Mouse (Mus musculus): Measurements from ENCODE around the gene Slc6a12.
"Not testable (repeated sequence)": the region's sequence is repeated elsewhere in the genome, so short reads cannot be mapped to it uniquely, and the experiment has no call there.

The Slc6a12 gene

GRCm38 (mm10) chr6:121341650-121342049, 1.2 kb upstream of the Slc6a12 start:
- DNase-seq (ENCODE audit: extremely low spot score, low spot score) = no peak

GRCm38 (mm10) chr6:121343771-121344123, 871 bp downstream of the Slc6a12 start:
- no peak for DNase-seq (ENCODE audit: extremely low spot score, low spot score)

DNA sequence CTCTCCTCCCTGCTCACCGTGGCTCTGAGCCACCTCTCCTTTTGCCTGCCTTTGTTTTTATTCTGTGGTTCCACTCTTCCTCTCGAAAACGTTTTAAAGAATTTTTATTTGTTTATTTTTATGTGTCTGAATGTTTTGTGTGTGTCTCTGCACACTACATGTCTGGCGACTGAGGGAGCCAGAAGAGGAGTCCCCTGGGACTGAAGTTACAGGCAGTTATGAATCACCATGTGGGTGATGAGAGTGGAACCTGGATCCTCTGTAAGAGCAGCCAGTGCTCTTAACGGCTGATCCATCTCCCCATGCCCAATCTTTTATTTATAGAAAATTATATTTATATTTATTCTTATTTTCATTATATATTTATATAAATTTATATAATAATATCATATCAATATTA, 1.5 kb downstream of the Slc6a12 start:
- DNase-seq (ENCODE audit: extremely low spot score, low spot score) = no peak

- DNase-seq (ENCODE audit: extremely low spot score, low spot score) = no peak
These were observed 3.6 kb downstream of the Slc6a12 start for GRCm38 (mm10) chr6:121346428-121346827.

DNA sequence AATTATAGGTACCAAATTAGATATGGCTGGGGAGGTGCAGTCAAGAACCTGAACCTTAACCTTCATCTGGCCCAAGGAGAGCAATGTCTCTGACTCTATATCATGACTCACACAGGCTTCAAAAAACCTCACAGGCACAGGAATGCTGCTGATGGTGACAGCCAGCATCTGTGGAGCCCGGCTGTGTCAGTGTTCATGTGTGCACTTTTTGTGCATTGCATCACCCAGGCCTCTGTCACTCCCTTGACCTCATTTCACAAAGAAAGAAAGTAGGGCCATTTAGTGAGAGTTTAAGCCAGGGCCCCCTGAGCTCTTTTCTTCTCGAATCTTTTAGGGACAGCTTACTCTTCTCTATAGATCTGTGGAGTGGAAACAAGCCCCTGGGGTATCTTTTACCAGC, 9.4 kb downstream of the Slc6a12 start:
- no peak for DNase-seq (ENCODE audit: extremely low spot score, low spot score)

- DNase-seq (ENCODE audit: extremely low spot score, low spot score) = no peak
These were observed 13.2 kb downstream of the Slc6a12 start for GRCm38 (mm10) chr6:121356041-121356440.

DNA sequence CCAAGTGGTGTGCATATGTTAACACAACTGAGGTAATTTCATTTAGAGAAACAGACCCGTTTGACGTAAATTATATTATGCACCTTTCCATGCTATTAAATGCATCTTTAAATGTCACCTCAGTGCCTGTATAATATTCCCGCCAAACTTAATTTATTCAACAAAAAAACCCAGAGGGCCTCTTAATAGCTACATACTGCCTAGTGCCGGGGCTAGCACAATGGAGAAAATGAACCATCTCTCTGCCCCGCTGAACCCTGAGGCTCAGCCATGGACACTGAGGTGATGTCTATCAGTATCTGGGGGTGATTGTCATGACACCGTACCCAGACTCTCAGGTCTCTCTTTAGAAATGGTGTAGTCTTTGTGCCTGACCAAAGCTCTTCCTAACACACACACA, 14.4 kb downstream of the Slc6a12 start:
- DNase-seq (ENCODE audit: extremely low spot score, low spot score) = no peak

DNA sequence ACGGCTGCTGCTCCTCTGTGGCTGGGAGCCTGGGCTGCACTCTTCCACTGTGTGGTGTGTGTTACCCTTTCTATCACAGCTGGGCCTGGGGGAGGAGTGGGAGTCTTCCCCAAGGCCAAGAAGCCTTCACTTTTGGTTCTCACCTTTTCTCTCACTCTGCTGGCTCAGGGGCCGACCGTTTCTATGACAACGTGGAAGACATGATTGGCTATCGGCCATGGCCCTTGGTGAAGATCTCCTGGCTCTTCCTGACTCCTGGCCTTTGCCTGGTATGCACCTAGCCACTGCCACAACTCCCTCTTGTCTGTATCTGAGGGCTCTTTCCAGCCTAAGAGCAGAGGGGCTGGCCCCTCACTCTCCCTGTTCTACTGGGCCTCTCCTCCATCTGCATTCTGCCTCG, 20.2 kb downstream of the Slc6a12 start:
- no peak for DNase-seq (ENCODE audit: extremely low spot score, low spot score)

DNA sequence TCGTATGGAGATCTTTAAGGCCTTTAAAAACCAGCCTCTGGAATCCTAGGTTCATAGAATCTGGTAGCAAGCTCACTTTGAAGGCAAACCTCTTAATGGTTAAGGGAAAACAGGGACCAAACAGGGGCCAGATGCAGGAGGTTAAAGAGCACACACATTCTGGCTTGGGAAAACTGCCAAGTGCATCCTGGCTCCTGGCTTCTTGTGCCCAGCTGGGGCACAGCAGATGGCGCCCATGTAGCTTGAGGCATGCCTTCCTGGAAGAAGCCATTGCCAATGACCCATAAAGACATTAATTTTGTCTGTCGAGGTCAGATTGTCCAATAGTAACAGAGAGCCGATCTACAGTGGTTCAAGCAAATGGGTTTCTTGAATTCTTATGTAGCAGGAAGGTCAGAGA, 21.1 kb downstream of the Slc6a12 start:
- DNase-seq (ENCODE audit: extremely low spot score, low spot score) = no peak

DNA sequence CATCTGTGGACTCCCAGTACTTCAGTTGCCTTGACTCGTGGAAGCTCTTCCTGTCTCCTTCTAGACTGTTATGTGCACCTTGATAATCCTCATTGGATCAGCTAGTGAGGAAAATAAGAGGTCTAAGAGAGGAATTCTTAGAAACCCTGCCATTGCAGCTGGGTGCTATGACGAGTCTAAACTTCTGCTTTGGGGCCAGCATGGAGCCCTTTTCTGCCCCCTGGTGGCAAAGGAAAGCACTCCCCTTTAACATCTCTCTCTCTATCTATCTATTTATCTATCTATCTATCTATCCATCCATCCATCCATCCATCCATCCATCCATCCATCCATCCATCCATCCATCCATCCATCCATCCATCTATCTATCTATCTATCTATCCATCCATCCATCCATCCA, 23.7 kb downstream of the Slc6a12 start:
- DNase-seq (ENCODE audit: extremely low spot score, low spot score) = not testable (repeated sequence)

DNA sequence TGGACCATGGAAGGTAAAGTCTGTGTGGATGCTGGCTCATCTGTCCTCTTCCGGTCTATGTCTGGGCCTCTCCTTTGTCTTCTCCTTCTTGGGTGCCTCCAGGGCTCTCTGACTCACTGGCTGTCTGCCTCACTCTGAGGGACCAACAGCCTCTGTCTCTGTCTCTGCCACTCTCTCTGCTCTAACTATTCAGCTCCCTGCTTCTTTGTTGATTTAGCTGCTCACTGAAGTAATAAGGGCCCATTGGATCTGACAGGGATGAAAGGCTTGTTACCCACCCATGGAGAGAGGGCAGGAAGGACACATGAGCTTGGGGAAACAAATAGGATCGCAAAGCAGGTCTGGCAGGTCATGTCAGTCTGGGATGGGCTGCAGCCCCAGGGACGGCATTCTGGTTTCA, 24.2 kb downstream of the Slc6a12 start:
- DNase-seq (ENCODE audit: extremely low spot score, low spot score) = no peak

- DNase-seq (ENCODE audit: extremely low spot score, low spot score) = no peak
These were observed 28.5 kb downstream of the Slc6a12 start for GRCm38 (mm10) chr6:121371197-121371980.

GRCm38 (mm10) chr6:121376159-121376558, 33.3 kb downstream of the Slc6a12 start:
- DNase-seq (ENCODE audit: extremely low spot score, low spot score) = no peak

- no peak for DNase-seq (ENCODE audit: extremely low spot score, low spot score)
These were observed 35.4 kb downstream of the Slc6a12 start for GRCm38 (mm10) chr6:121378256-121378655.

GRCm38 (mm10) chr6:121380576-121380975, 37.7 kb downstream of the Slc6a12 start:
- no peak for DNase-seq (ENCODE audit: extremely low spot score, low spot score)

DNA sequence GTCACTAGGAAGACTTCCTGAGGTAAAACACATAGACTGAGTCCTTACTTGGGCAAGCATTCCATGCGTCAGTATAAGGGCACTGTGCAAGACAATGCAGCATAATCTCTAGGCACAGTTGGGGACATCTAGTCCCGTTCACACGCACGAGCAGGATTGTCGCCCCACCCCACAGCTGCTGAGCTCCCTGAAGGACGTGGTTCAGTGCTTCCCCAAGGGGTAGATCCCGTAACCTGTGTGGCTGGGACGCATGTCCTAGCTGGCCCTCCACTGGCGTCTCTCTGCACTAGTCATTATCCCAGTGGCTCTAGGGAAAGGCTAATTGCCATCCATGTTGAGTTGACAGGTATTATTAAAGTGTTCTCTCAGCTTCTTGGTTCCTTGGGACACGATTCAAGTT, 39.2 kb downstream of the Slc6a12 start:
- no peak for DNase-seq (ENCODE audit: extremely low spot score, low spot score)

DNA sequence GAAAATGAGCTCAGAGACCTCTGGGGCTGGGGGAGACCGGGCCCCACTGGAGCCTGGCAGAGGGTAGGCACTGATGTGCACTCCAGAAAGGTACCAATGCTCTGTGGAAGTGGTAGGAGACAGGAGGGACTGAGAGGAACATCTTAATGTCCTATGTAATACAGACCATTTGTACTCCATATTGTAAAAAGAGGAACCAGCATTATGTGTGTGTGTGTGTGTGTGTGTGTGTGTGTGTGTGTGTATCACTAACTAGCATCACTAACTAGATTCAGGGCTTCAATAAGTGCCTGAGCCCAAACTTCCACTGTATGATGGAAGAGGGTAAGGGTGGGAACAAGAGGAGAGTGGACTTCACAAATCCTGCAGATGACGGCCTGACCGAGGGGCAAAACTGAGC, 42.5 kb downstream of the Slc6a12 start:
- DNase-seq (ENCODE audit: extremely low spot score, low spot score) = no peak

DNA sequence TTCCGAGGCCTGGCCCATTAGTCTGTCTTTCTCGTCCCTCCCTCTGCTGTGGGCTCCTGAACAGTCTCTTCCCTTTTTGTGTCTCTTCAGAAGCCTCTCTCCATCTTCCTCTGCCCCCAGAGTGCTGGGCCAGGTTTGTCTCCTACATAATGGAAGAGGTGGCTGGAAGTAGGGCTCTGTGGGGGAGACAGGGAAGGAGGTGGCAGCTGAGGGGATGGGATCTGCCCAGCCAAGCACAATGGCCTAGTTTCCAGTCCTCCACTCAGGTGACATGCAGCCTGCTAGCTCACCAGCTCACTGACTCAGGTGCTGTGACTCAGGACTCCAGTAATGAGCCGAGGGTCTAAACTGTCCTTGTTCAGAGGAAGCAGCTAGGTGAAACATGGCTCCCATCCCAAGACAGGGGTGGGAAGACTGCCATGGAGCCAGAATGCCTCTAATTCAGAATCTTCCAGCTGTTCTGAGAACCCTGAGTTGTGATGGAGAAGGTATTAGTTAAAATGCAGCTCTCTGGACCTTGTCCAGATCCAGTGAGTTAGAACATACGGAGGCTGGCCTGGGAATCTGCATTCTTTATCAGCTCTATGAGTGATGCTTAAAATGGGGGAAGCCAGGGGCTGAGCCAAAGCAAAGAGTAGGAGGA, 49.9 kb downstream of the Slc6a12 start:
- no peak for DNase-seq (ENCODE audit: extremely low spot score, low spot score)

- no peak for DNase-seq (ENCODE audit: extremely low spot score, low spot score)
These were observed 58.3 kb downstream of the Slc6a12 start for GRCm38 (mm10) chr6:121401140-121401539.

GRCm38 (mm10) chr6:121401826-121402660, 59.2 kb downstream of the Slc6a12 start:
- DNase-seq (ENCODE audit: extremely low spot score, low spot score) = no peak

- DNase-seq (ENCODE audit: extremely low spot score, low spot score) = no peak
These were observed 59.9 kb downstream of the Slc6a12 start for GRCm38 (mm10) chr6:121402661-121403244.

DNA sequence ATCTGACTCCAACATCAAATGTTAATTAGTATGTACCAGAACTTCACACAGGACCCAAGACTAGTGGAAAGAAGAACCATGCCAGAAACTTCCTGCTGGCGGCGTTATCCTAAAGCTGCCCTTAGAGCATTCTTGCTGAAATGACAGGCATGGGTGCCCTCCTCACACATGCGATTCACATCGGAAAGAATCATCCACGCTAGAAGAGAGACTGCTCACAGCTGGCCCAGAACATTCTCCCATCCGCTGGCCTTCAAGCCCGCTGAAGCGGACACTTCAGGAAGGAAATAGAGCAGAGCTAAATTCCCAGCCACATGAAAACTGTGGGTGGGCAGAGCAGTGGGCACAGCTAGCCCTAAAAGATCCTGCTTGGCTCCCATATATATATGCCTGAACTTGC, 62.4 kb downstream of the Slc6a12 start:
- no peak for DNase-seq (ENCODE audit: extremely low spot score, low spot score)

Measured in neural tube, embryonic 10.5 days (tissue).